Comparison of ENCODE assay signal across 9 mouse cellular contexts in genomic region chr5:123995388-123995787, GRCm38 (mm10).
"Had no signal": no experiment of that assay in that cellular context is flagged by ENCODE, and none has a peak within 500 bp of the region (broad histone marks: within the 10 kb centered on the region; RNA-seq: fewer than 3 reads in every experiment).

No protein-coding gene starts in this region.

- H3K27me3 ChIP-seq: limb, embryonic 13.5 days had no signal

- DNase-seq: kidney, adult 18-20 months; kidney, adult 9 months; kidney, postnatal 14 days; left cerebral cortex, postnatal 4 days; lung, adult 2 months; midbrain, embryonic 14.5 days had no signal

- H3K4me3 ChIP-seq: limb, embryonic 13.5 days had no signal

- H3K9ac ChIP-seq: limb, embryonic 13.5 days; liver, embryonic 14.5 days had no signal

- H3K4me1 ChIP-seq: limb, embryonic 13.5 days had no signal

- H3K27ac ChIP-seq: limb, embryonic 13.5 days; liver, embryonic 14.5 days had no signal

- H3K9me3 ChIP-seq: limb, embryonic 13.5 days had no signal

- H3K4me2 ChIP-seq: limb, embryonic 13.5 days; midbrain, embryonic 11.5 days had no signal
